Mouse (Mus musculus) midbrain, embryonic 12.5 days (tissue): ENCODE measurements around the gene Armcx1. TPM values are rescaled to one million over a fixed set of nuclear protein-coding genes. Genes with fewer than 3 reads are reported as not detected.
"Not testable (repeated sequence)": the region's sequence is repeated elsewhere in the genome, so short reads cannot be mapped to it uniquely, and the experiment has no call there.

Source experiments
- ATAC-seq: fragments of 200-750 bp; cut with Nextera tagmentation; 2 replicates; pipeline ENCODE4 v1.8.0; 2017; ENCODE audit warnings: low read depth, moderate TSS enrichment, moderate library complexity; ENCODE audit not compliant: low FRiP score
- H3K27ac ChIP-seq: fragments of 300-500 bp; sonication (generic); replicated peaks from 2 replicates; pipeline ENCODE4 v1.5.1; 2016; ENCODE audit warnings: mild to moderate bottlenecking
- H3K27me3 ChIP-seq: fragments of 300-500 bp; sonication (generic); 2 replicates; pipeline ENCODE4 v1.6.1; 2016; ENCODE audit warnings: mild to moderate bottlenecking
- H3K36me3 ChIP-seq: fragments of 300-500 bp; sonication (generic); 2 replicates; pipeline ENCODE4 v1.6.1; 2016
- H3K4me1 ChIP-seq: fragments of 300-500 bp; sonication (generic); 2 replicates; pipeline ENCODE4 v1.6.1; 2016
- H3K4me2 ChIP-seq: fragments of 300-500 bp; sonication (generic); replicated peaks from 2 replicates; pipeline ENCODE4 v1.6.1; 2016; ENCODE audit warnings: mild to moderate bottlenecking, moderate library complexity
- H3K4me3 ChIP-seq: fragments of 300-500 bp; sonication (generic); 2 replicates; pipeline ENCODE4 v1.5.1; 2016; ENCODE audit warnings: mild to moderate bottlenecking
- H3K9ac ChIP-seq: fragments of 300-500 bp; sonication (generic); replicated peaks from 2 replicates; pipeline ENCODE4 v1.6.1; 2016; ENCODE audit warnings: mild to moderate bottlenecking, moderate library complexity
- H3K9me3 ChIP-seq: fragments of 300-500 bp; sonication (generic); 2 replicates; pipeline ENCODE4 v1.6.1; 2016; ENCODE audit warnings: mild to moderate bottlenecking
- WGBS: fragments of 180-500 bp; shearing (Covaris S2); methylation state at CpG from one replicate; pipeline ENCODE4 v1.1.7; 2016; 5-methylcytosine and 5-hydroxymethylcytosine counted together
- polyA plus RNA-seq: library from polyadenylated mRNA; unstranded; fragments of >200 nt; fragmentation: Nextera tagmentation; extraction: Ambion mirVana; gene quantifications from 2 replicates; pipeline ENCODE4 v1.2.1, GENCODE M21; 2016

Gene Armcx1
- 67.1 and 68.8 TPM in 2 replicates for polyA plus RNA-seq

DNA sequence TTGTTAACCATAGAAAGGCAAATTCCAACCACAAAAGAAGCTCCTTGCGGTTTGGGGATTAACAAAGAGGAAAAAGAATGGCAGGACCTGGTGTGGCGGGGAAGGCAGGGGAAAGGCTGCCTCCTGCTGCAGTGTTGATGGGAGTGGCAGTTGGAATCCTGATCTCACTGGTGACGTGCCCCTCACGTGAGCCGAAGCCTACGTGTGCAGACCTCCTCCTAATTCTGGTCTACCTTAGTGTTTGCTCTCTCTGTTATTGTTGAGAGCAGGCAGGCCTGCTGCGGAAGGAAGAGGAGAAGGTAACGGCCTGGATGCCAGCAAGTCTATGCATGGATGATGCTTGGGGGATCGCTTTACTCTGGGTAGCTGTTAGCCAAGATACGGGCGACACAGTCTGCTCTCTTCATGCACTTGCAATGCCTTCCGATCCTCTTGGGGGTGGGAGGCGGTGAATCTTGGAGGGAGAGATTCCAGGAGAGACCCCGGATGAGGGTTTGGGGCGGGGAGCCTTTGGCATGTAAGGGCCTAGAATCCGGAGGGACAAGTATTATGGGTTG, at the start of gene Armcx1:
Gene Armcx1 (plus strand): TSS at position 212 of the 557 bp plus-strand sequence.
- H3K4me2 ChIP-seq = peak within 1 kb of the TSS; percentile 50
- H3K4me1 ChIP-seq = no peaks in the 10 kb centered on the region
- H3K36me3 ChIP-seq = peaks cover 15% of the 10 kb centered on the region; the same call in 1 of the 2 replicates
- H3K4me3 ChIP-seq = peak within 1 kb of the TSS; percentile 49
- 22% methylated on average over 16 of the region's 16 CpGs for WGBS
- H3K27me3 ChIP-seq = peaks cover 12% of the 10 kb centered on the region
- peak within 1 kb of the TSS; percentile 54 for H3K9ac ChIP-seq
- peak; percentile 95 for ATAC-seq
- H3K27ac ChIP-seq = peak within 1 kb of the TSS; percentile 93
- H3K9me3 ChIP-seq = no peaks in the 10 kb centered on the region

DNA sequence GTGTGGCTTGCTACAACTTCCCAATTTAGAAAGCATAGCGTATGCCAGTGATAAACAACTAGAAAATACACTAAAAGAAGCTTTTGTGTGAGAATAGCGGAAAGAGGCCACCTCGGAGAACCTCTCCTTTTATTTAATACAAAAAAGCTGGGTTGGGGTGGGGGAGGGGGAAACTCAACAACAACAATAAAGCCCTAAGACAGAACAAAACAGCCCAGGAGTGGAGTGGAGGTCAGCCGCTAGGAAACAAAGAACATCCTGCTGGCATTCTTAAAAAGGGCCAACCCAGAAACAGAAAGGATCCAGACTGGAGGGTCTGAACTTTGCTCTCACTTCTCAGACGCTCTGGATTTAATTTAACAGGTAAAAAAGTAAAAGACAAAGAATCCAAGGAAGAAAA, 42.7 kb upstream of the Armcx1 start:
- Histone ChIP-seq H3K4me2 (no peak overlapping the region), H3K9ac (no peak overlapping the region), H3K27ac (peak overlapping the region; percentile 61), H3K36me3 (no peaks in the 10 kb centered on the region), H3K9me3 (no peaks in the 10 kb centered on the region), H3K4me3 (no peak overlapping the region), H3K4me1 (peaks cover 9% of the 10 kb centered on the region; the same call in 1 of the 2 replicates), H3K27me3 (peaks cover 4% of the 10 kb centered on the region; the same call in 1 of the 2 replicates)
- 22% methylated on average over 5 of the region's 5 CpGs for WGBS
- ATAC-seq = peak; percentile 79

DNA sequence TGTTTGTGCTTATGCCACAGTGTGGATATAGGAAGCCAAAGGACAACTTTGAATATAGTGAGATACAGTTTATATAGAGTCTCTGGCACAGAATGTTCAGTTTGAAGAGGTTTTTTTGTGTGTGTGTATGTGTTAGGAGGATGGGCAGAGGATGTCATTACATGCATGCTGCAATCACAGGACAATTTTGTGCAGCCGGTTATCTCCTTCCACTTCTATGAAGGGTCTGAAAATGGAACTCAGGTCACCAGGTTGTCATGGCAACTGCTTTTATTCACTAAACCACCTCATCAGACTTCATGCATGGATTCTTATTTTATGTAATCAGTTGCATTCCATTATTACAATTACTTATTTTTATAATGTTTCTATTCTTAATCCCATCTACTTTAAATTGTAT, 41.8 kb upstream of the Armcx1 start:
- Histone ChIP-seq H3K9ac (no peak overlapping the region), H3K4me2 (no peak overlapping the region), H3K4me3 (no peak overlapping the region), H3K27me3 (peaks cover 4% of the 10 kb centered on the region; the same call in 1 of the 2 replicates), H3K36me3 (no peaks in the 10 kb centered on the region), H3K9me3 (no peaks in the 10 kb centered on the region), H3K4me1 (peaks cover 9% of the 10 kb centered on the region; the same call in 1 of the 2 replicates), H3K27ac (peak overlapping the region; percentile 61)
- WGBS = 32% methylated on average over 1 of the region's 1 CpGs
- no peak for ATAC-seq

DNA sequence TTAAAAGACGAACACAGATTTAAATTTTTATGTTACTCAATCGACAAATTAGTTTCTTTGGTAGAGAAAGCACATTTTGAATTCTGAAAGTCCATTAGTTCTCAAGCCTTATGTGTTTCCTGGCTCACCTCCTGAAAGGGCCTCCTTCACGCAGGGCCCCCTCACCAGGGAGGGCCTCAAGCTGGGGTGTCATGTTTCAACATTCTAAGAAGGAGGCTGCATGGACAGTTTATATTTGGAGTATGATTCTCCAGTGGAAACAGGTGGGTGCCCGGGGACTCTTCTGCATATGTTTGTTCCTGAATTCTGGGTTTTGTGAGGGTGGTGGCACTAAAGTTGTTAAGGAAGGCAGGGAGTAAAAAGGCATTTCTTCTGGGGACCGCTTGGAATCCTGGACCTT, 32.8 kb upstream of the Armcx1 start:
- Histone ChIP-seq H3K9ac (0 out of 2 replicates have a peak overlapping the region, but pooled peaks have one; percentile 6), H3K4me3 (peak overlapping the region; percentile 21; the same call in 1 of the 2 replicates), H3K9me3 (no peaks in the 10 kb centered on the region), H3K4me2 (peak overlapping the region; percentile 57), H3K4me1 (peaks cover 7% of the 10 kb centered on the region; the same call in 1 of the 2 replicates), H3K27me3 (peaks cover 13% of the 10 kb centered on the region), H3K27ac (peak overlapping the region; percentile 35; the same call in 1 of the 2 replicates), H3K36me3 (peaks cover 13% of the 10 kb centered on the region)
- no peak for ATAC-seq
- 37% methylated on average over 5 of the region's 5 CpGs for WGBS

DNA sequence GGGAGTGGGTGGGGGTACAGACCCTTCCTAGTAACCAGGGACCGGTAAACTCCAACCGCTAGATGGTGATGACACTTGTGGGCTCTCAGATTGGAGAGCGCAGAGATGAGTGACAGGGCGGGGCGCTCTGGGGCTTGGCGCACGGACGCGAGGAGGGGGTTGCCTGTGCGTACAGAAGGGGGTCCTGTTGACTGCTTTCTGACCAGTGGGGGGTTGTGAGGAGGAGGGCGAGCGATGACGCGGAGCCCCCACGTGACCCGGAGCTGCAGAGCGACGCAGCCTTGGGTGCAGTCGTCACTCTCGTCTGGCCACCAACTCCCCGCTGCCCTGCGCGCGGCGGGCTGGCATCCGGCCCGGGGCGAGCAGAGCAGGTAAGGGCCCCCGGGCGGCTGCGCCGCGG, 31.5 kb upstream of the Armcx1 start, which contains the start of gene Armcx4:
Gene Armcx4 (plus strand): TSS at position 253 of the 400 bp plus-strand sequence.
- peak within 1 kb of the TSS; percentile 66 for H3K9ac ChIP-seq
- H3K36me3 ChIP-seq = peaks cover 26% of the 10 kb centered on the region
- H3K9me3 ChIP-seq = no peaks in the 10 kb centered on the region
- 28% methylated on average over 27 of the region's 33 CpGs for WGBS
- peaks cover 21% of the 10 kb centered on the region for H3K27me3 ChIP-seq
- peak within 1 kb of the TSS; percentile 92 for H3K27ac ChIP-seq
- H3K4me1 ChIP-seq = peaks cover 7% of the 10 kb centered on the region; the same call in 1 of the 2 replicates
- H3K4me2 ChIP-seq = peak within 1 kb of the TSS; percentile 57
- peak within 1 kb of the TSS; percentile 56 for H3K4me3 ChIP-seq
- ATAC-seq = peak; percentile 96

DNA sequence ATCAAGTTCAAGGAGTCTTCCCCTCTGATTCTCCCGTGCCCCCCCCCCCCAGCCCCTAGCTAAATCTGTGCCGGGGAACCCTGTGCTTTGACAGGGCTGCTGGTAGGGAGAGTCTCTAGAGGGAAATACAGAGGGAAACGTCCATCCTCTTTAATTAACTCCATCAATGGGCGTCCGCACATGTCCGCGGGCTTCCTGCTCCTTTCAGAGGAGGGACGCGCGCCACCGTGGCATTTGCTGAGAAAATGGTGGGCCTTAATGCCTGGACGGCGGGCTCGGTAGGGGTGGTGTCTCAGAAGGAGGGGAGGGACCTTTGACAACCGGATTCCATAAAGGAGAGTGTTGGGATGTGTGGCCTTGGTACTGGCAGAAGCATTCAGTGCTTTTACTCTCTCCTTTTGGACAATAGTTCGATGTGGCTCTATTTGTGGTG, 31.0 kb upstream of the Armcx1 start:
- Histone ChIP-seq H3K4me3 (peak overlapping the region; percentile 56), H3K27ac (peak overlapping the region; percentile 92), H3K4me1 (peaks cover 7% of the 10 kb centered on the region; the same call in 1 of the 2 replicates), H3K9me3 (no peaks in the 10 kb centered on the region), H3K9ac (peak overlapping the region; percentile 66), H3K4me2 (peak overlapping the region; percentile 57), H3K36me3 (peaks cover 31% of the 10 kb centered on the region), H3K27me3 (peaks cover 26% of the 10 kb centered on the region)
- WGBS = 23% methylated on average over 16 of the region's 16 CpGs
- no peak for ATAC-seq

DNA sequence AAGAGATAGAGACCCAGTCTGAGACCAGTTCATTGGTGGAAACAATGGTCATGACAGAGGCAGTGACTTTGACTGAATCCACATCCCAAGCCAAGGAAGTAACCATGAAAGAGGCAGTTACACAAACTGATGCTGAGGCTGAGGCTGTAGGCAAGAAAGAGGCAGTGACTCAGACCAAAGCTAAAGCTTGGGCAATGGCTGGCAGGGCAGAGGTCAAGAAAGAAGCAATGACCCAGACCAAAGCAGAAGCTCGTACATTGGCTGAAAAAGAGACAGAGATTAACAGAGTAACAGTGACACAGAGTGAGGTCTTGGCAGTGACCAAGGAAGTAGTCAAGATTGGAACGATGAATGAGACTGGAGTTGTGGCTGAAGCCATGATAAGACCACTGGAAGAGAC, 28.1 kb upstream of the Armcx1 start:
- H3K27ac ChIP-seq = no peak overlapping the region
- no peak overlapping the region for H3K4me3 ChIP-seq
- peaks cover 7% of the 10 kb centered on the region; the same call in 1 of the 2 replicates for H3K4me1 ChIP-seq
- WGBS = 75% methylated on average over 2 of the region's 2 CpGs
- H3K4me2 ChIP-seq = no peak overlapping the region
- ATAC-seq = no peak
- peaks cover 50% of the 10 kb centered on the region for H3K36me3 ChIP-seq
- H3K9me3 ChIP-seq = no peaks in the 10 kb centered on the region
- H3K9ac ChIP-seq = no peak overlapping the region
- peaks cover 33% of the 10 kb centered on the region for H3K27me3 ChIP-seq

DNA sequence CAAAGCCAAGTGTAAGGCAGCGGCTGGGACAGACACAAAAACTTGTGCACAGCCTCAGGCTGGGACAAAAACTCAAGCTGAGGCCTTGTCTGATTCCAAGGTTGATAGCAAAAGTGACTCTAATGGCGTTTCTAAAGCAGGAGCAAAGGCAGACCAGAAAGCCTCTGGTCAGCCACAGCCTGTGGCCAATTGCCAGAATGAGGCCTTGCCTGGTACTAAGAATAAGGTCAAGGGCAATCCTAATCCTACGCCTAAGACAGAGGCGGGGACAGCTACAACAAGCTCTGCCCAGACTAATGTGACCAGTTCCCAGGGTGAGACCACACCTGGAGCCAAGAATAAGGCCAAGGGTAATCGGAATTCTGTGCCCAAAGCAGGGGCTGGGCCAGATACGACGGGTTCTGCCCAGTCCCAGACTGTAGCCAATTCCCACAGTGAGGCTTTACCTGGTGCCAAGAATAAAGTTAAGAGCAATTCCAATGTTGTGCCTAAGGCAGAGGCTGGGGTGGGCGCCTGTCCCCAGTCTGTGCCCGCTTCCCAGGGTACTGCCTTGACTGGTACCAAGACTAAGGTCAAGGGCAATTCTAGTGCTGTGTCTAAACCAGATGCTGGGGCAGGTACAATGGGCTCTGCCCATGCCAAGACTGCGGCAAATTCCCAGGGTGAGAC, 26.8 kb upstream of the Armcx1 start:
- Histone ChIP-seq H3K4me1 (peaks cover 7% of the 10 kb centered on the region; the same call in 1 of the 2 replicates), H3K4me2 (no peak overlapping the region), H3K9me3 (no peaks in the 10 kb centered on the region), H3K36me3 (peaks cover 58% of the 10 kb centered on the region), H3K4me3 (no peak overlapping the region), H3K27me3 (peaks cover 35% of the 10 kb centered on the region), H3K27ac (no peak overlapping the region), H3K9ac (no peak overlapping the region)
- 90% methylated on average over 10 of the region's 10 CpGs for WGBS
- ATAC-seq = no peak

DNA sequence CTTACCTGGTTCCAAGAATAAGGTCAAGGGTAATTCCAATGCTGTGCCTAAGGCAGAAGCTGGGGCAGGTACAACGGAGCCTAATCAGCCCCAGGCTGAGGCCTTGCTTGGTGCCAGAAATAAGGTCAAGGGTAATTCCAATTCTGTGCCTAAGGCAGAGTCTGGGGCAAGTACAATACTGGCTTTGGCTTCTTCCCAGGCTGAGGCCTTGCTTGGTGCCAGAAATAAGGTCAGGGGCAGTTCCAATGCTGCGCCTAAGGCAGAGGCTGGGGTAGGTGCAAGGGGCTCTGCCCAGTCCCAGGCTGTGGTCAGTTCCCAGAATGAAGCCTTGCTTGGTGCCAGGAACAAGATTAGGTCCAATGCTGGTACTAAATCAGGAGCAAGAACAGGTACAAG, 26.2 kb upstream of the Armcx1 start:
- H3K9ac ChIP-seq = no peak overlapping the region

DNA sequence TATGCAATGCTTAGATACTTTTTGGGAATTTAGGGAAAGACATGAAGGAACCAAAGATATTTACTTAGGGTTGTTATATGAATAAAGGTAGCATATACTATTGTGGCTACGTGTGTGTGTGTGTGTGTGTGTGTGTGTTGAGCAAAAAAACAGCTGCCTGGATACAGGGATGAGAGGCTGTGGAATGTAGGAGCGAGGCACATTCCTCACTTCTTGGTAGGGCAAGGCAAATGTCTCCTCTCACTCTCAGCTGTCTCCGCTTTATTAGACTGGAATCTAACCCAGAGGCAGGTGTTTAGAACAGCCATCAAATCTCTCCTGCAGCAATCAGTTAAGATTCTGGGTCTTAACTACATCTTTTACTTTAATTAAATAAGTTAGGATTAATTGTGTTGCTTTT, 900 bp upstream of the Armcx1 start:
- WGBS = 24% methylated on average over 3 of the region's 3 CpGs
- no peak overlapping the region; the same call in 1 of the 2 replicates for H3K4me2 ChIP-seq

More for the DNA sequence above, 26.2 kb upstream of the Armcx1 start:
- WGBS = 97% methylated on average over 2 of the region's 2 CpGs
- Histone ChIP-seq H3K4me2 (no peak overlapping the region), H3K9me3 (no peaks in the 10 kb centered on the region), H3K4me1 (peaks cover 7% of the 10 kb centered on the region; the same call in 1 of the 2 replicates), H3K4me3 (no peak overlapping the region), H3K27ac (no peak overlapping the region), H3K36me3 (peaks cover 58% of the 10 kb centered on the region), H3K27me3 (peaks cover 30% of the 10 kb centered on the region)
- no peak for ATAC-seq

DNA sequence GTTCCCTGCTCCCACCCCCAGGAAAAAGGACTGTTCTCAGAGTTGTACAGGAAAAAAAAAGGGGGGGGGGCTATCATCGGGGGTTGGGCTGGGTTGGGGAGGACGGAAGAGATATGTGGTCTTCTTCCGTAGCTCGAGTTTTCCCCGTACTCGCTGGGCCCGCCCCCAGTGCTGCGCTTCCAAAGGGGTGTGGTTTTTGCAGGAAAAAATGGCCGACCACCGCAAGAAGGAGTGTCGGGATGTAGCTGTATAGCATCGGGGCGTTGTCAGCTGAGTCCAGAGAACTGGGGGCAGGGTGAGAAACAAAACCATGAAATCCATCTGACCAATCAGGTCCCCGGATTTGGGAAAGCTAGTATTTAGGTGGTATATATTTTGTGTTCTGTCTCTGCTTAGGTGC, 761 bp downstream of the Armcx1 start:
- no peaks in the 10 kb centered on the region for H3K9me3 ChIP-seq
- ATAC-seq = peak; percentile 81
- H3K9ac ChIP-seq = peak overlapping the region; percentile 54
- H3K4me1 ChIP-seq = no peaks in the 10 kb centered on the region
- peak overlapping the region; percentile 49 for H3K4me3 ChIP-seq
- peak overlapping the region; percentile 50 for H3K4me2 ChIP-seq
- peak overlapping the region; percentile 93 for H3K27ac ChIP-seq
- peaks cover 15% of the 10 kb centered on the region; the same call in 1 of the 2 replicates for H3K36me3 ChIP-seq
- 21% methylated on average over 14 of the region's 14 CpGs for WGBS
- peaks cover 12% of the 10 kb centered on the region for H3K27me3 ChIP-seq

More for the DNA sequence above, 900 bp upstream of the Armcx1 start:
- Histone ChIP-seq H3K4me3 (no peak overlapping the region), H3K9ac (no peak overlapping the region), H3K27ac (no peak overlapping the region), H3K27me3 (peaks cover 12% of the 10 kb centered on the region), H3K36me3 (peaks cover 15% of the 10 kb centered on the region; the same call in 1 of the 2 replicates), H3K9me3 (no peaks in the 10 kb centered on the region), H3K4me1 (no peaks in the 10 kb centered on the region)
- no peak for ATAC-seq

DNA sequence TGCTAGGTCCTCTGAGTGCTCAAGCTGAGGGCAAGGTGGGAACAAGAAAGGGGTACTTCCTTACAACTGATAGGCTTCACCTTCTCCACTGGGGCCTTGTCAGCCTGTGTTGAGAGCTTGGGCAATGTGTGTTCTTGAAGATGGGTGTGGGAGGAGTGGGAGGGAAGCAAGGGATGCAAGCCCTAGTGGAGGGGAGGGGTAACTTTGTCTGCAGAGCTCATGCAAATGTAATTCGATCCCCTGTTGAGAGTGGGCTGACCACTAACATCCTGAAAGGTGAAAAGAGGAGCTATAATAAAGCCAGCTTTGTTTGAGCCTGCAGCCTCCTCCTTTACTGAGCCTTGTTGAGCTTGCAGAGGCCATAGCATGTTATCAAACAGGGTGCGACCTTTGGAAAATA, 6.0 kb downstream of the Armcx1 start:
- not testable (repeated sequence) for H3K4me2 ChIP-seq, H3K4me3 ChIP-seq, H3K27ac ChIP-seq, H3K9me3 ChIP-seq, H3K4me1 ChIP-seq, H3K27me3 ChIP-seq, H3K9ac ChIP-seq
- peaks cover 15% of the 10 kb centered on the region; the same call in 1 of the 2 replicates for H3K36me3 ChIP-seq
- ATAC-seq = peak; percentile 34; the same call in 1 of the 2 replicates
- 17% methylated on average over 2 of the region's 2 CpGs for WGBS
